Mouse (Mus musculus) intestine, embryonic 14.5 days (tissue): Measurements from ENCODE around the gene Cln3. TPM values are rescaled to one million over a fixed set of nuclear protein-coding genes. Genes with fewer than 3 reads are reported as not detected.

Experiments
- ATAC-seq: fragments of 200-750 bp; cut with Nextera tagmentation; replicated peaks from 2 replicates; pipeline ENCODE4 v1.8.0; 2017; ENCODE audit warnings: low read depth, moderate number of reproducible peaks, moderate TSS enrichment, moderate library complexity; ENCODE audit not compliant: low FRiP score, low TSS enrichment
- DNase-seq: peaks from one replicate; pipeline ENCODE4 v3.0.0-alpha.2; 2018; ENCODE audit warnings: low spot score
- H3K27ac ChIP-seq: fragments of 300-500 bp; sonication (generic); 2 replicates; pipeline ENCODE4 v1.5.1; 2014; ENCODE audit warnings: low read depth, mild to moderate bottlenecking, control low read depth
- H3K27me3 ChIP-seq: fragments of 300-500 bp; sonication (generic); replicated peaks from 2 replicates; pipeline ENCODE4 v1.6.1; 2014; ENCODE audit warnings: low read length, control low read depth; ENCODE audit not compliant: control insufficient read depth, insufficient read depth
- H3K36me3 ChIP-seq: fragments of 300-500 bp; sonication (generic); 2 replicates; pipeline ENCODE4 v1.6.1; 2014; ENCODE audit warnings: low read length, control low read depth; ENCODE audit not compliant: control insufficient read depth, insufficient read depth
- H3K4me1 ChIP-seq: fragments of 300-500 bp; sonication (generic); replicated peaks from 2 replicates; pipeline ENCODE4 v1.6.1; 2014; ENCODE audit warnings: low read length, control low read depth, mixed read lengths; ENCODE audit not compliant: control insufficient read depth, insufficient read depth
- H3K4me2 ChIP-seq: fragments of 300-500 bp; sonication (generic); 2 replicates; pipeline ENCODE4 v1.6.1; 2014; ENCODE audit warnings: low read length
- H3K4me3 ChIP-seq: fragments of 300-500 bp; sonication (generic); 2 replicates; pipeline ENCODE4 v1.5.1; 2014; ENCODE audit warnings: low read depth, low read length, control low read depth, mixed read lengths
- H3K9ac ChIP-seq: fragments of 300-500 bp; sonication (generic); 2 replicates; pipeline ENCODE4 v1.6.1; 2014; ENCODE audit warnings: mild to moderate bottlenecking, low read length
- H3K9me3 ChIP-seq: fragments of 300-500 bp; sonication (generic); 2 replicates; pipeline ENCODE4 v1.6.1; 2016; ENCODE audit warnings: low read length, control low read depth; ENCODE audit not compliant: control insufficient read depth
- WGBS: fragments of 180-500 bp; shearing (Covaris S2); extraction: QIAGEN DNeasy Blood & Tissue Kit; methylation state at CpG from one replicate; pipeline ENCODE4 v1.1.7; 2014; 5-methylcytosine and 5-hydroxymethylcytosine counted together
- polyA plus RNA-seq: library from polyadenylated mRNA; unstranded; fragments of >200 nt; fragmentation: Nextera tagmentation; extraction: Ambion mirVana; gene quantifications from 2 replicates; pipeline ENCODE4 v1.2.1, GENCODE M21; 2014

Cln3 gene
- polyA plus RNA-seq, 1 experiment from 2014 or later, result 24.3 TPM

- 69% methylated on average over 16 of the region's 16 CpGs for whole genome bisulfite sequencing
- Histone ChIP-seq H3K27ac (no peak overlapping the region), H3K9me3 (no peaks in the 10 kb centered on the region), H3K4me1 (no peaks in the 10 kb centered on the region), H3K27me3 (no peaks in the 10 kb centered on the region), H3K9ac (no peak overlapping the region), H3K4me3 (no peak overlapping the region), H3K4me2 (no peak overlapping the region), H3K36me3 (no peaks in the 10 kb centered on the region)
- ATAC-seq (no peak), DNase-seq (no peak)
These were observed 39.2 kb upstream of the Cln3 start for GRCm38 (mm10) chr7:126624774-126625173.

GRCm38 (mm10) chr7:126623381-126623780 lies 37.8 kb upstream of the Cln3 start:
- 81% methylated on average over 1 of the region's 1 CpGs for WGBS
- no peaks in the 10 kb centered on the region for H3K9me3 ChIP-seq
- ATAC-seq (no peak), DNase-seq (no peak)
- H3K27me3 ChIP-seq, result no peaks in the 10 kb centered on the region
- no peak overlapping the region for H3K27ac ChIP-seq
- H3K4me2 ChIP-seq, result no peak overlapping the region
- no peaks in the 10 kb centered on the region for H3K36me3 ChIP-seq
- no peaks in the 10 kb centered on the region for H3K4me1 ChIP-seq
- no peak overlapping the region for H3K4me3 ChIP-seq
- H3K9ac ChIP-seq, result no peak overlapping the region

- Histone ChIP-seq H3K9ac (no peak overlapping the region), H3K4me2 (no peak overlapping the region), H3K27ac (no peak overlapping the region), H3K9me3 (no peaks in the 10 kb centered on the region), H3K36me3 (no peaks in the 10 kb centered on the region), H3K4me3 (no peak overlapping the region), H3K27me3 (no peaks in the 10 kb centered on the region), H3K4me1 (no peaks in the 10 kb centered on the region)
- DNase-seq, result no peak
- 72% methylated on average over 9 of the region's 9 CpGs for WGBS
- no peak for ATAC-seq
These were observed 36.1 kb upstream of the Cln3 start for GRCm38 (mm10) chr7:126621452-126622359.

DNA sequence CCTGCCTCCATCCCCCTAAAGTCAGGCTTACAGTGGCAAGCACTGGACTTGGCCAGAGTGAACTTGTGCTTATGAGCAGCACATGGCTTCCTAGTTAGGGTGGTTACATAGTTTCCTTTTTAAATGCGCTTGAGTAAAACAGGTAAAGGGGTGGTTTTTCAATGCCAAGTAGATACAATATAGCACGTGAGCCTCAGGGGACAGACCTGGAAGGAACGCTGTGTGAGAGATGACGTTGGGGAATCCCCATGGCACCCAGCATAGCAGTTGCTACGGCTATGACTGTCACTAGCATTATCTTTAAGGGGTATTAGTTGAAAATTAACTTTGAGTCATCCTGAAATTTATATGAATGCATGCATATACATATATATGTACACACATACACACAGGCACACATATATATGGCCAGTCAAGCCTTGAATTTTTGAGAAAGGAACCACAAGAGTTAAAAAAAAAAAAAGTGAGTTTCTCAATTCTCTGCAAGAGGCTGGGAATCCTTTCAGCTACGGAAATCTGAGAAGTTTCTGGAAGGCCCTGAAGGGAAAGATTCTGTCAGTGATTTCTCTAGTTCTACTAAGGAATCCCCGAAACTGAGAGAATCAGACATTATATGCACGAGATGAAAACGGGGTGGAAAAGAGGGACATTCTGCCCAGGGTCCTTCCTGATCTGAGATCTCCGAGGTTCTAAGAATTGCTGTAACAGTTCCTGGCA lies 34.1 kb upstream of the Cln3 start:
- no peak overlapping the region for H3K4me2 ChIP-seq
- H3K9ac ChIP-seq, result no peak overlapping the region
- WGBS, result 75% methylated on average over 10 of the region's 10 CpGs
- no peaks in the 10 kb centered on the region for H3K9me3 ChIP-seq
- H3K4me1 ChIP-seq, result no peaks in the 10 kb centered on the region
- H3K27me3 ChIP-seq, result no peaks in the 10 kb centered on the region
- no peaks in the 10 kb centered on the region for H3K36me3 ChIP-seq
- no peak overlapping the region for H3K27ac ChIP-seq
- no peak overlapping the region for H3K4me3 ChIP-seq
- DNase-seq, result no peak
- ATAC-seq, result no peak

GRCm38 (mm10) chr7:126616707-126617106 lies 31.1 kb upstream of the Cln3 start:
- Histone ChIP-seq H3K4me1 (no peaks in the 10 kb centered on the region), H3K27ac (no peak overlapping the region), H3K27me3 (no peaks in the 10 kb centered on the region), H3K4me2 (no peak overlapping the region), H3K36me3 (no peaks in the 10 kb centered on the region), H3K4me3 (no peak overlapping the region), H3K9ac (no peak overlapping the region), H3K9me3 (no peaks in the 10 kb centered on the region)
- 67% methylated on average over 3 of the region's 3 CpGs for WGBS
- DNase-seq (no peak), ATAC-seq (no peak)

DNA sequence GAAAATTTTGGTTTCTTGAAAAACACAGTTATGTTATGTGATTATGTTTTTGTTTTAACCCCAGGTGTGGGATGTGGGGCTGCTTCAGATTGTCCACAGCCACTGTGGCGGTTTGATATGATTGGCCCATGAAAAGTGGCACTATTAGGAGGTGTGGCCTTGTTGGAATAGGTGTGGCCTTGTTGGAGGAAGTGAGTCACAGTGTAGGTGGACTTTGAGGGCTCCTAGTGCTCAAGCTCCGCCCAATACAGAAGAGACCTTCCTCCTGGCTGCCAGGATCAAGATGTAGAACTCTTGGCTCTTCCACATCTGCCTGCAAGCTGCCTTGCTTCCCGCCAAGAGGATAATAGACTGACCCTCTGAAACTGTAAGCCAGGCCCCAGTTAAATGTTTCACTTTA lies 27.1 kb upstream of the Cln3 start:
- Histone ChIP-seq H3K9me3 (no peaks in the 10 kb centered on the region), H3K4me1 (no peaks in the 10 kb centered on the region), H3K4me3 (no peak overlapping the region), H3K27me3 (no peaks in the 10 kb centered on the region), H3K27ac (no peak overlapping the region), H3K36me3 (no peaks in the 10 kb centered on the region), H3K4me2 (no peak overlapping the region), H3K9ac (no peak overlapping the region)
- DNase-seq, result no peak
- no peak for ATAC-seq
- 76% methylated on average over 3 of the region's 3 CpGs for WGBS

- H3K27ac ChIP-seq, result no peak overlapping the region
- H3K4me2 ChIP-seq, result no peak overlapping the region
- no peaks in the 10 kb centered on the region for H3K27me3 ChIP-seq
- no peak overlapping the region for H3K4me3 ChIP-seq
- H3K9me3 ChIP-seq, result no peaks in the 10 kb centered on the region
- no peak overlapping the region for H3K9ac ChIP-seq
- WGBS, result 86% methylated on average over 5 of the region's 5 CpGs
- no peak for DNase-seq
- H3K4me1 ChIP-seq, result no peaks in the 10 kb centered on the region
- H3K36me3 ChIP-seq, result no peaks in the 10 kb centered on the region
- ATAC-seq, result no peak
These were observed 22.2 kb upstream of the Cln3 start for GRCm38 (mm10) chr7:126607796-126608195.

GRCm38 (mm10) chr7:126607064-126607463 lies 21.4 kb upstream of the Cln3 start:
- ATAC-seq, result no peak
- Histone ChIP-seq H3K9ac (no peak overlapping the region), H3K4me1 (no peaks in the 10 kb centered on the region), H3K4me3 (no peak overlapping the region), H3K4me2 (no peak overlapping the region), H3K36me3 (no peaks in the 10 kb centered on the region), H3K27me3 (no peaks in the 10 kb centered on the region), H3K9me3 (no peaks in the 10 kb centered on the region), H3K27ac (no peak overlapping the region)
- 79% methylated on average over 3 of the region's 3 CpGs for WGBS
- no peak for DNase-seq
